Mouse (Mus musculus): Measurements from ENCODE around the gene Ttll9.

Ttll9 gene

GRCm38 (mm10) chr2:153014758-153015593 is 52.7 kb downstream of the Ttll9 start, which contains the start of gene Pdrg1:
Gene Pdrg1, minus strand, starts transcription at chr2:153015427.
- peak; percentile 97 for DNase-seq (ENCODE audit: low read depth)

GRCm38 (mm10) chr2:153015804-153016203 is 53.5 kb downstream of the Ttll9 start:
- peak; percentile 26 for DNase-seq (ENCODE audit: low read depth)

- no peak for DNase-seq (ENCODE audit: low read depth)
These were observed 54.5 kb downstream of the Ttll9 start for GRCm38 (mm10) chr2:153016786-153017185.

GRCm38 (mm10) chr2:153019355-153019754 is 57.1 kb downstream of the Ttll9 start:
- no peak for DNase-seq (ENCODE audit: low read depth)

GRCm38 (mm10) chr2:153021163-153021562 is 58.9 kb downstream of the Ttll9 start:
- peak; percentile 38 for DNase-seq (ENCODE audit: low read depth)

GRCm38 (mm10) chr2:153022855-153023254 is 60.6 kb downstream of the Ttll9 start:
- no peak for DNase-seq (ENCODE audit: low read depth)

GRCm38 (mm10) chr2:153026052-153026451 is 63.8 kb downstream of the Ttll9 start:
- no peak for DNase-seq (ENCODE audit: low read depth)

GRCm38 (mm10) chr2:153027501-153027900 is 65.2 kb downstream of the Ttll9 start:
- no peak for DNase-seq (ENCODE audit: low read depth)

- DNase-seq (ENCODE audit: low read depth), result no peak
These were observed 68.1 kb downstream of the Ttll9 start for GRCm38 (mm10) chr2:153030422-153030821.

GRCm38 (mm10) chr2:153031126-153032082 is 69.1 kb downstream of the Ttll9 start, which contains the start of gene Xkr7:
Gene Xkr7, plus strand, starts transcription at chr2:153031852.
- no peak for DNase-seq (ENCODE audit: low read depth)

GRCm38 (mm10) chr2:153032083-153032842 is 70.0 kb downstream of the Ttll9 start:
- peak; percentile 55 for DNase-seq (ENCODE audit: low read depth)

GRCm38 (mm10) chr2:153032973-153033372 is 70.7 kb downstream of the Ttll9 start:
- DNase-seq (ENCODE audit: low read depth), result no peak

- no peak for DNase-seq (ENCODE audit: low read depth)
These were observed 71.4 kb downstream of the Ttll9 start for GRCm38 (mm10) chr2:153033545-153034230.

- DNase-seq (ENCODE audit: low read depth), result no peak
These were observed 74.4 kb downstream of the Ttll9 start for GRCm38 (mm10) chr2:153036690-153037089.

GRCm38 (mm10) chr2:153043886-153044285 is 81.6 kb downstream of the Ttll9 start:
- no peak for DNase-seq (ENCODE audit: low read depth)

- peak; percentile 11 for DNase-seq (ENCODE audit: low read depth)
These were observed 83.6 kb downstream of the Ttll9 start for GRCm38 (mm10) chr2:153045884-153046299.

GRCm38 (mm10) chr2:153047828-153048465 is 85.7 kb downstream of the Ttll9 start:
- peak; percentile 57 for DNase-seq (ENCODE audit: low read depth)

- no peak for DNase-seq (ENCODE audit: low read depth)
These were observed 87.2 kb downstream of the Ttll9 start for GRCm38 (mm10) chr2:153049288-153049996.

GRCm38 (mm10) chr2:153049997-153050358 is 87.7 kb downstream of the Ttll9 start:
- no peak for DNase-seq (ENCODE audit: low read depth)

- no peak for DNase-seq (ENCODE audit: low read depth)
These were observed 88.8 kb downstream of the Ttll9 start for GRCm38 (mm10) chr2:153051095-153051494.
